ENCODE assay signal across 11 mouse cellular contexts in the genomic region with DNA sequence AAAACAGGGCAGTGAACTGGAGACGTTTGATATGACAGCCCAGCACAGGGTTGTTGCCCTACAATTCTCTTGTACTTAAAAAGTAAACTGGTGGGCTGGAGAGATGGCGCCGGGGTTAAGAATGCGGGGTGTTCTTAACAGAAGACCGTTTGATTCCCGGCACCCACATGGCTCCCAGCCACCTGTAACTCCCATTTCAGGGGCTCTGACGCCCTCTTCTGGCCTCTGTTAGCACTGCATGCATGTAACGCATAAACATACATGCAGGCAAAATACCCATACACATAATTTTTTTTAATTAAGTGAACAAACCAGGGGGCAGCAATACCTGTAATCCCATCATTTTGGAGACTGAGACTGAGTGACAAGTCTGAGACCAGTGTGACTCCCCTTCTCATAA. TPM values are rescaled to one million over a fixed set of nuclear protein-coding genes. Genes with fewer than 3 reads are reported as not detected.
A peak's percentile ranks its signal among the peaks of the same experiment; 100 is the strongest.
DNase-seq lines count a peak whose midpoint lies in the region; ATAC-seq and TF ChIP-seq lines count a peak whose summit lies in the region.
"Had no signal": no experiment of that assay in that cellular context is flagged by ENCODE, and none has a peak within 500 bp of the region (broad histone marks: within the 10 kb centered on the region; RNA-seq: fewer than 3 reads in every experiment).

No protein-coding gene starts in this region.

- H3K27me3 ChIP-seq in forebrain, embryonic 10.5 days (ENCODE audit: poor library complexity, severe bottlenecking): peaks cover 44% of the 10 kb centered on the region
- no peaks in the 10 kb centered on the region for H3K27me3 ChIP-seq in forebrain, embryonic 11.5 days (ENCODE audit: control insufficient read depth, insufficient read depth, low read length)
- H3K27me3 ChIP-seq in liver, adult 2 months (ENCODE audit: control insufficient read depth, insufficient read depth, low read length): peaks cover 8% of the 10 kb centered on the region; the same call in 1 of the 2 replicates
- peaks cover 34% of the 10 kb centered on the region; the same call in 1 of the 2 replicates for H3K27me3 ChIP-seq in liver, embryonic 11.5 days (replicated peaks; ENCODE audit: control insufficient read depth, insufficient read depth, low read length)
- H3K27me3 ChIP-seq in heart, embryonic 16.5 days (ENCODE audit: control insufficient read depth, insufficient read depth, low read length): no peaks in the 10 kb centered on the region; the same call in 1 of the 2 replicates
- no peaks in the 10 kb centered on the region for H3K27me3 ChIP-seq in neural tube, embryonic 15.5 days (replicated peaks)

- H3K79me2 ChIP-seq in liver, adult 2 months (ENCODE audit: control insufficient read depth, insufficient read depth, low read length): no peaks in the 10 kb centered on the region

- no peaks in the 10 kb centered on the region for H3K36me3 ChIP-seq in forebrain, embryonic 10.5 days (replicated peaks)
- no peaks in the 10 kb centered on the region for H3K36me3 ChIP-seq in forebrain, embryonic 11.5 days (ENCODE audit: control insufficient read depth, insufficient read depth, low read length)
- H3K36me3 ChIP-seq in liver, adult 2 months (ENCODE audit: control insufficient read depth, insufficient read depth, low read length): no peaks in the 10 kb centered on the region
- no peaks in the 10 kb centered on the region for H3K36me3 ChIP-seq in liver, embryonic 11.5 days (ENCODE audit: control insufficient read depth, insufficient read depth, low read length)
- H3K36me3 ChIP-seq in heart, embryonic 16.5 days (ENCODE audit: control insufficient read depth, insufficient read depth): no peaks in the 10 kb centered on the region
- no peaks in the 10 kb centered on the region for H3K36me3 ChIP-seq in neural tube, embryonic 15.5 days
- H3K36me3 ChIP-seq: embryonic facial prominence, embryonic 10.5 days had no signal

- no peak for ATAC-seq in forebrain, embryonic 11.5 days (replicated peaks; ENCODE audit: low FRiP score)
- no peak for ATAC-seq in liver, embryonic 11.5 days (replicated peaks; ENCODE audit: low FRiP score)
- no peak for ATAC-seq in heart, embryonic 16.5 days (replicated peaks; ENCODE audit: extremely low read depth, insufficient read depth, low FRiP score)
- no peak for ATAC-seq in neural tube, embryonic 15.5 days (ENCODE audit: low FRiP score)

- peaks cover 62% of the 10 kb centered on the region for H3K4me1 ChIP-seq in forebrain, embryonic 10.5 days
- H3K4me1 ChIP-seq in forebrain, embryonic 11.5 days (replicated peaks; ENCODE audit: control insufficient read depth, insufficient read depth, low read length): peaks cover 17% of the 10 kb centered on the region
- H3K4me1 ChIP-seq in liver, adult 2 months (ENCODE audit: control insufficient read depth, insufficient read depth, low read length): no peaks in the 10 kb centered on the region
- peaks cover 11% of the 10 kb centered on the region; the same call in 1 of the 2 replicates for H3K4me1 ChIP-seq in liver, embryonic 11.5 days (replicated peaks; ENCODE audit: control insufficient read depth, insufficient read depth, low read length)
- H3K4me1 ChIP-seq in heart, embryonic 16.5 days (ENCODE audit: control insufficient read depth, insufficient read depth, low read length): peaks cover 21% of the 10 kb centered on the region
- H3K4me1 ChIP-seq in neural tube, embryonic 15.5 days: peaks cover 57% of the 10 kb centered on the region

- peaks cover 6% of the 10 kb centered on the region for H3K9me3 ChIP-seq in forebrain, embryonic 10.5 days
- peaks cover 4% of the 10 kb centered on the region; the same call in 1 of the 2 replicates for H3K9me3 ChIP-seq in forebrain, embryonic 11.5 days (ENCODE audit: control insufficient read depth, low read length)
- H3K9me3 ChIP-seq in liver, embryonic 11.5 days (ENCODE audit: control insufficient read depth, low read length): no peaks in the 10 kb centered on the region
- no peaks in the 10 kb centered on the region; the same call in 1 of the 2 replicates for H3K9me3 ChIP-seq in heart, embryonic 16.5 days (replicated peaks; ENCODE audit: control insufficient read depth, low read length)
- no peaks in the 10 kb centered on the region for H3K9me3 ChIP-seq in neural tube, embryonic 15.5 days (replicated peaks)

- H3K27ac ChIP-seq in forebrain, embryonic 10.5 days: no peak overlapping the region
- H3K27ac ChIP-seq in forebrain, embryonic 11.5 days (ENCODE audit: low read depth, low read length): no peak overlapping the region
- no peak overlapping the region for H3K27ac ChIP-seq in liver, adult 2 months (replicated peaks; ENCODE audit: insufficient read depth, low read depth, low read length)
- no peak overlapping the region for H3K27ac ChIP-seq in liver, embryonic 11.5 days (ENCODE audit: low read depth, low read length)
- peak overlapping the region; percentile 92 for H3K27ac ChIP-seq in heart, embryonic 16.5 days (ENCODE audit: low read length)
- peak overlapping the region; percentile 96 for H3K27ac ChIP-seq in neural tube, embryonic 15.5 days (replicated peaks)

- 0 out of 2 replicates have a peak overlapping the region, but pooled peaks have one; percentile 57 for H3K4me3 ChIP-seq in forebrain, embryonic 10.5 days
- H3K4me3 ChIP-seq in forebrain, embryonic 11.5 days (ENCODE audit: low read depth, low read length): no peak overlapping the region
- no peak overlapping the region for H3K4me3 ChIP-seq in liver, adult 2 months (ENCODE audit: insufficient read depth, low read depth, low read length)
- no peak overlapping the region for H3K4me3 ChIP-seq in liver, embryonic 11.5 days (ENCODE audit: low read depth, low read length)
- no peak overlapping the region for H3K4me3 ChIP-seq in heart, embryonic 16.5 days (ENCODE audit: low read length)
- H3K4me3 ChIP-seq in neural tube, embryonic 15.5 days (replicated peaks): no peak overlapping the region

- no peak overlapping the region for H3K9ac ChIP-seq in forebrain, embryonic 11.5 days (ENCODE audit: low read length)
- no peak overlapping the region for H3K9ac ChIP-seq in liver, adult 2 months (ENCODE audit: low read depth, low read length)
- no peak overlapping the region for H3K9ac ChIP-seq in liver, embryonic 11.5 days (ENCODE audit: low read depth, low read length)
- H3K9ac ChIP-seq in heart, embryonic 16.5 days (ENCODE audit: low read length): no peak overlapping the region
- no peak overlapping the region for H3K9ac ChIP-seq in neural tube, embryonic 15.5 days (replicated peaks)

- TF ChIP-seq CTCF in liver, adult 2 months (IDR thresholded peaks at IDR 0.05; ENCODE audit: low read depth, low read length): 0 out of 2 replicates have a peak, but pooled peaks have one; percentile 3

- H3K4me2 ChIP-seq in forebrain, embryonic 11.5 days (ENCODE audit: low read depth, low read length, severe bottlenecking): no peak overlapping the region
- H3K4me2 ChIP-seq in liver, embryonic 11.5 days: no peak overlapping the region
- no peak overlapping the region for H3K4me2 ChIP-seq in heart, embryonic 16.5 days (ENCODE audit: low read depth, low read length)
- H3K4me2 ChIP-seq in neural tube, embryonic 15.5 days: peak overlapping the region; percentile 68

- WGBS in forebrain, embryonic 10.5 days: 75% methylated on average over 8 of the region's 8 CpGs
- WGBS in forebrain, embryonic 11.5 days: 73% methylated on average over 8 of the region's 8 CpGs
- WGBS in liver, adult 2 months: 71% methylated on average over 8 of the region's 8 CpGs
- 59% methylated on average over 8 of the region's 8 CpGs for WGBS in liver, embryonic 11.5 days
- whole genome bisulfite sequencing in heart, embryonic 16.5 days: 62% methylated on average over 8 of the region's 8 CpGs
- 67% methylated on average over 8 of the region's 8 CpGs for WGBS in neural tube, embryonic 15.5 days

- DNase-seq in forebrain, embryonic 10.5 days (ENCODE audit: extremely low spot score, low spot score): no peak
- no peak for DNase-seq in forebrain, embryonic 11.5 days (ENCODE audit: low spot score)
- DNase-seq in liver, adult 2 months (ENCODE audit: extremely low read depth, low read depth, low spot score): no peak
- DNase-seq in liver, embryonic 11.5 days (ENCODE audit: low spot score): no peak
- no peak for DNase-seq in right cerebral cortex, postnatal 14 days
- DNase-seq in gastrocnemius, adult 8-10 months (ENCODE audit: low spot score in 2 of 2): no peak
- DNase-seq: kidney, adult 18-20 months; lung, postnatal 10 days had no signal

- TF ChIP-seq POLR2A in liver, adult 2 months (IDR thresholded peaks at IDR 0.05; ENCODE audit: extremely low read depth, insufficient read depth, low read length): no peak

RNA-seq across cellular contexts. Expression of gene Nfam1, which starts 24.4 kb away (rescaled TPM):
- polyA plus RNA-seq in forebrain, embryonic 10.5 days (2016; fragmentation: Nextera tagmentation; extraction: Ambion mirVana): 1.6 and 2.3 TPM in 2 replicates
- 1.7 and 2.9 TPM in 2 replicates for polyA plus RNA-seq in forebrain, embryonic 11.5 days (2014; fragmentation: Nextera tagmentation; extraction: Ambion mirVana)
- 1.1 and 1.5 TPM in 2 replicates for total RNA-seq in liver, adult 2 months (2014; rRNA removed)
- polyA plus RNA-seq in liver, adult 2 months (2012; rRNA removed): 1.8 and 3.2 TPM in 2 replicates
- polyA plus RNA-seq in liver, embryonic 11.5 days (2014; fragmentation: Nextera tagmentation; extraction: Ambion mirVana): 6.6 and 7.4 TPM in 2 replicates
- 2.3 and 3.2 TPM in 2 replicates for polyA plus RNA-seq in heart, embryonic 16.5 days (2015; fragmentation: Nextera tagmentation; extraction: Ambion mirVana)
- 1.7 and 2.5 TPM in 2 replicates for polyA plus RNA-seq in neural tube, embryonic 15.5 days (2015; fragmentation: Nextera tagmentation; extraction: Ambion mirVana)
- under 1 TPM; 0.12 to 0.43 (median 0.28) TPM for total RNA-seq in gastrocnemius, adult 8-10 months (2022)

RNA-seq across cellular contexts. Expression of gene Serhl, which starts 31.8 kb away (rescaled TPM):
- 49.7 and 51.8 TPM in 2 replicates for polyA plus RNA-seq in forebrain, embryonic 10.5 days (2016; fragmentation: Nextera tagmentation; extraction: Ambion mirVana)
- 46.0 and 47.3 TPM in 2 replicates for polyA plus RNA-seq in forebrain, embryonic 11.5 days (2014; fragmentation: Nextera tagmentation; extraction: Ambion mirVana)
- 51.6 and 58.1 TPM in 2 replicates for total RNA-seq in liver, adult 2 months (2014; rRNA removed)
- polyA plus RNA-seq in liver, adult 2 months (2012; rRNA removed): 59.6 and 80.6 TPM in 2 replicates
- 45.8 and 49.4 TPM in 2 replicates for polyA plus RNA-seq in liver, embryonic 11.5 days (2014; fragmentation: Nextera tagmentation; extraction: Ambion mirVana)
- 77.1 and 80.5 TPM in 2 replicates for polyA plus RNA-seq in heart, embryonic 16.5 days (2015; fragmentation: Nextera tagmentation; extraction: Ambion mirVana)
- 30.9 and 42.9 TPM in 2 replicates for polyA plus RNA-seq in neural tube, embryonic 15.5 days (2015; fragmentation: Nextera tagmentation; extraction: Ambion mirVana)
- 10 to 100 TPM; 19.2 to 30.2 (median 25.4) TPM for total RNA-seq in gastrocnemius, adult 8-10 months (2022)

Comparison
In these comparisons a context has a peak if more than half of its experiments do, and no peak if none do; other contexts are left out.
1. H3K27ac ChIP-seq: peak in heart, embryonic 16.5 days (single experiment) and neural tube, embryonic 15.5 days (single experiment); none in forebrain, embryonic 10.5 days (single experiment), forebrain, embryonic 11.5 days (single experiment), liver, adult 2 months (single experiment) and liver, embryonic 11.5 days (single experiment).